Mouse (Mus musculus) lung, postnatal 25 days (tissue): ENCODE data around the gene Hmgn2.

Experiments
- DNase-seq: peaks from one replicate; pipeline ENCODE4 v3.0.0; 2022; ENCODE audit warnings: low spot score

Gene Hmgn2

DNA sequence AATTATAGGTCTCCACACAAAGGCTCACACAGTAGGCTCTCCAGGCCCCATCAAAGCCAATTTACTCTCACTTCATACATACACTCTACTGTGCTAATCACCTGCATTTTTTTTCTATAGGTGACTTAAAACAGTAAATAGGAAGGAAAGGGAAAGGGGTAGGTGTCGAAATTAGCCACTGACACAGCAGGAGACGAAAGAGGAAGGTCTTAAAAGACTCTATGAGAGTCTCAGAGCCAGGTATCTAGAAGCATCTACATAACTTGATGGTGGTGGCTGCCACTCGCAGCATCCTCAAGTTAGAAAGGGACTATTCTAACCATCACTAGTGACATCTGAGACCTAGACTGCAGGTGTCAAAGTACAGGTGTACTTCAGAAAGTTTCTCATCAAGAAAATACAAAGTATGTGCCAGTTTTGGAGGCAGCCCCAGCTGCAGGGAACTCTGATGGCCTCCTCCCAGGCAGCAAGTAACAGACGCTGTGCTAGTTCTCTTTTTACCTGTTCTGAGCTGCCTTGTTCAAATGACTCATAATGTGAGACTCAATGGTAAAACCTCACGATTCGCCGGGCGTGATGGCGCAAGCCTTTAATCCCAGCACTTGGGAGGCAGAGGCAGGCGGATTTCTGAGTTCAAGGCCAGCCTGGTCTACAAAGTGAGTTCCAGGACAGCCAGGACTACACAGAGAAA, 9.7 kb upstream of the Hmgn2 start:
- DNase-seq: no peak

DNA sequence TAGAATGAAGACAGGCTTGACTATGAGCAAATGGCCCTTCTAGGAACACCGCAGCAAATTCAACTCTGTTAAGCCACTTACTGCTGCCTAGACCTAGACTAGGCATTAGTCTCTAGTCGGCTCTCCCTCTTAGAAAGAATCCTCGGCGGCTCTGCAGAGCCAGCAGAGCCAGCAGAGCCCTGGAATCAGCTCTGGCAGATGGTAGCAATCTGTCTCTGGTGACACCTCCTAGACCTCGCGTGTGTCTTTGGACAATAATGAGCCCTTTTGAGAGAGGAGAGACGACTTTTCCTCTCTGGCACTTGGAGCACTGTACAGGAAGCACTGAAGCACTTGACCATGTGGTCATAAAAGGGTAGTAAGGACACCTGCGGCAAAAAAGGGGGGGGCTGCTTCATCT, 3.3 kb upstream of the Hmgn2 start:
- DNase-seq: no peak

DNA sequence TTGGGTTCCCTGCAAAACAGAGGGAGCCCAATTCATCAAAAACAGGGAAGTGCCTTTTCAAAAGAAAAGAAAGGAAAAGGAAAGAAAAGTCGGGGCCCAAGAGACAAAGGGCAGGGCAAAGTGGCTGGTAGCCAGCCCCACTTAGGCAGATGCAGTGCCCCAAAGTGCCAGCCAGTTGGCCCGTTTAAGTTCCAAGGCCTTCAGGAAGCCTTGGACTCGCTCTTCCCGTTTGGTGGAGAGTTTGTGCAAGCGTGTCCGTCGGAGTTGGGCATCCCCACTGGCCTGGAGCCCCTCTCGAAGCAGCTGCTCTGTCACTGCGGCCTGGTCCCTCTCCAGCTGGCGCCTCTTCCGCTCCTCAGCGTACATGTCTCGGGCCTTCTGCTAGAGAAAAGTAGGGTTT, 2.4 kb upstream of the Hmgn2 start:
- no peak for DNase-seq

DNA sequence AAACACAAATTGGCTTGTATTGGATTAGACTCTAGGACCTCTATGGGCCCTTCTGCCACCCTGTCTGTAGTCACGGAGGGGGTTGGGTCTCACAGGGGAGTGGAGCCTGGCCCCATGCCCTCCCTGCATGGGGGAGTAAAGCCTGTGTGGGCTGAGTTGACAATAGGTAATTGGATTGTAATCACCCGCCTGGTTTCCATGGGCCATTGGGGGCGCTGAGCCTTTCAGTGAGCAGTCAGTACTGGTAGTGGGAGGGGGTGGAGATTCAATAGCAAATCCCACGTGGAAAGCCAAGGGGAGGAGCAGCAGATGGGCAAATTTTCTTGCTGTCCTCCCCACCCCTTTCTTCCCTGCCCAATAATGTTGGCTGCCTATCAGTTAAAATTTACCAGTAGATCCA, 1.7 kb upstream of the Hmgn2 start:
- DNase-seq: no peak

DNA sequence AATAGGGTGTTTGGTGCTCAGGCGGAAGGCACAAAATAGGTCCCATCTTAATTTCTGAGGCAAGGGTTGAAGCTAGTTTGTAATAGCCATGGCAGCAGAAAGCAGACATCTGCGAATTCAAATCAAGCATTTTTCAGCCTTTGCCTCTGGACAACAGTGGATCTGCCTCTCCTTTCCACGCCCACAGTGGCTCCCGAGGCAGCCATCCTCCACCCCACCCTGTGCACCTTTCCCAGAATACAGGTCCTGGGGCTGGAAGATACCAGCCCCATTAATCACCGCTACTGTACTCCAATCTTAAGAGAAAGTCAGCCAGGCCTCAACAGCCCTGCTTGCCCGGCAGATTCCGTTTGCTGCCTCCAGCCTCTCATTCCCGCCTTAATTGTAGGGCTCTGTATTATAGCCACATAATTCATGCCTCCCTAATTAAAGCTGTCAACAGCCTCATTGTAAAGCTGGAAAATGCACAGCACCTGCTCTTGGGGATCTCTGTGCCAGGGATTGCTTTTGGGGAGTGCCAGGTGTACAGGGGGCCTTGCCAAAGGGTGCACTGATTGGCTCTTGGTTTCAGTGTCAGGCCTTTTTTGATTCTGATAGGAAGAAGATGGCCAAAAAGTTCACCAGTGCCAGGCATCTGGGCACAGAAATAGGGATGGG, 792 bp upstream of the Hmgn2 start:
- no peak for DNase-seq

DNA sequence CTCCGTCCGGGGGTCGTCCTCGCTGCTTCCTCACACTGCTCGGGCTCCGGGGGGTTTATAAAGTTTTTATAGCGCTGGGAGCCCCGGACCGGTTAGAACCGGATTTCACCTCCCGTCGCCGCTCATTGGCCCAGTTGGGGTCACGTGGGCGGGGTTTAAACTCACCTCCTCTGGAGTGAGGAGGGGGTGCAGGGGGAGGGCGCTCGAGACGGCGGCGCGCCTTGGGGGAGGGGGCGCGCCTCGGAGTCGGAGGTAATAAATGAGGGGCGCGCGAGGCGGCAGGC, 642 bp downstream of the Hmgn2 start:
- peak; percentile 90 for DNase-seq

DNA sequence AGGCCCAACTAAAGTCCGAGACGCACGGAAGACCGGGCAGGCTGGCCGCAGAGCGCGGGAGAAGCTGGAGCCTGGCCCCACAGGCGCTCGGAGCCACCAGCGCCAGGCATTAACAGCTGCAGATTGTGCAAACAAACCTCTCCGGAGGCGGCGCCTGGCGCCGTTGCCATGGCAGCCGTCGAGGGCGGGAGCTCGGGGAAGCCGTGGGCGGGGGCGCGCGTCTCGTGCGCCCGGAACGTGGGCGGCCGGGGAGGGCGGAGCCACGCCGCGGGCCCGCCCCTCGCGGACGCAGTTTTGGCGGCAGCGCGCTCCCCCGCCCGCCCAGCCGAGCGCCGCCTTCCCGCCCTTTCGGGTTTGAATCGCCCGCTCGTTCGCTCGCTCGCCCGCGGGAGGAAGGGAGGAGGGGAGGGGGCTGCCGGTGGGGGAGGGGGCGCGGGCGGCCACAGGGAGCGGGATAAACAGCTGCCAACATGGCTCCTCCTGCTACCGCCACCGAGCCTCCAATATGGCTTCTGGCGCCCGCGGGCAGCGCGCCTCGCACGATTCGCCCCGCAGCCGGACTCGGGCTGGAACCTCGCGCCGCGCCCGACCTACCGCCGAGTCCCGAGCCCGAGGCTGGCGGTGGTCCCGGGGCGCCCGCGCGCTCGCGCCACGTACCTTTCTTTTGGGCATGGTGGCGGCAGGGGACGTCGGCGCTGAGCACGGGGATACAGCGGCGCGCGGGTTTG, 1.1 kb downstream of the Hmgn2 start:
- peak; percentile 98 for DNase-seq

DNA sequence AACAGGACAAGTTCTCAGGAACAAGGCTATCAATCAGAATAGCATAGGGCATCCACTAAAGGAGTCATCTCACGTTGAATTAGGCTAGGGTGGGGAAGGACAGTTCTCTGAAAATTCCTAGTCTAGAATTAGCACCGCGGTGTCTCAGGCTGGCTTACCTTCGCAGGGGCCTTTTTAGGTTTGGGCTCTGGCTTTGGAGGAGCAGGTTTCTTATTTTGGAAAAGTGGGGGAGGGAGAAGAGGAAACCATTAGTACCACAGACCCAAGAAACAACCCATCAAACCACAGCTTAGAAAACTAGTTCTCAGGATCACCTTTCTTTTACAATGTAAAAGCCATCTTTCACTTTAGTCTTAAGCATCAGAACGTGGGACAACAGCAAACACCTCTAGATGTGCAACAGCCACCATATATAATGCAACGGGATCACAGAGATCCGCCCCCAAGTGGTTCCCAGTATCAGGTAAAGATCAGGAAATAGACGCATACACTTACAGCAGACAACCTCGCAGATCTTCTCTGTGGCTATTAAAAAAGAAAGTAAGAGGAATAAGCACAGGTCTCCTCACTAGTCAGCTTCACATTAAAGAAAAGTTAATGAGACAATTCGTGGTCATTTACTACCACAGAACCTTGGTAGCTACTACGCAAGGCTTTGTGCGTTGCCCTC, 2.0 kb downstream of the Hmgn2 start:
- no peak for DNase-seq

DNA sequence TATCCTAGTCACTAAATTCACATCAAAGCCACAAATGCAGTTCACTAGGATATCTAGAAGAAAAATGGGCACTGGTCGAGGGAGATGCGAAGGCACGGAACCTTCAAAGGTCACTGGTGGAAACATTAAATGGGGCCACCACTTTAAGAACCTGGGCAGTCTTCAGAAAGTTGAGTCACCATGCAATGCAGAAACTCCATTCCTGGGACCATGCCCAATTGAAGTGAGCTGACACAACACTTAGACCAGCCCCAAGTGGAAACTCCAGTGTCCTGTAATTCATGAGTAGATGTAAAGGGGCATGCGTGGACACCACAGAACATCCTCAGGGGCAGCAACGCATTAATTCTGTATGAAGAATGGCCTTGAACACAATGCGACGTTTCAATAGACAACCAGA, 5.9 kb downstream of the Hmgn2 start:
- no peak for DNase-seq

DNA sequence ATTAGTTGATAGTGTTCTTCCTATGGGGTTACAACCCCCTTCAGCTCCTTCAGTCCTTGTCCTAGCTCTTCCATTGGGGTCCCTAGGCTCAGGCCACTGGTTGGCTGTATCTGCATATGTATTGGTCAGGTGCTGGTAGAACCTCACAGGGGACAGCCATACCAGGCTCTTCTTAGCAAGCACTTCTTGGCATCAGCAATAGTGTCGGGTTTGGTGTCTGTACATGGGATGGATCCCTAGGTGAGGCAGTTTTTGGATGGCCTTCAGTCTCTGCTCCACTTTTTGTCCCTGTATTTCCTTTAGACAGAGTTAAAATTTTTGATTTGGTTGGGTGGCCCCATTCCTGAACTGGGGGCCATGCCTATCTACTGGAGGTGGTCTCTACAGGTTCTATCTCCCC, 9.6 kb downstream of the Hmgn2 start:
- no peak for DNase-seq

DNA sequence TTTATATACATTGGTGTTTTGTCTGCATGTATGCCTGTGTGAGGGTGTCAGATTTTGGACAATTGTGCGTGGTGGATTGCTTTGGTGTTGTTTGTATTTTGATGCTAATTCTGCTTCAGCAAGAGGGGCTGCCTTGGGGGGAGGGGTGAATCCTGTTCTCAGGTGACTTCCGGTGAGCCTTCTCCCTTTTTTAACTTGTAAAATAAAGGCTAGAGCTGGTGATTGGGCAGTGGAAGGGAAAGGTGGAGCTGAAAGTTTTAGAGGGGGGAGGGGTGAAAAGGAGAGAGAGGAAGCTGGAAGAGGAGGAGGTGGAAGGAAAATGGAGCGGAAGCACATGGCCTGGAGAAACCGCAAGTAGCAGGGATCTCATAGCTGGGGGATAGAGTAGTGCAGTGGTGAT, 12.1 kb downstream of the Hmgn2 start:
- DNase-seq: no peak

DNA sequence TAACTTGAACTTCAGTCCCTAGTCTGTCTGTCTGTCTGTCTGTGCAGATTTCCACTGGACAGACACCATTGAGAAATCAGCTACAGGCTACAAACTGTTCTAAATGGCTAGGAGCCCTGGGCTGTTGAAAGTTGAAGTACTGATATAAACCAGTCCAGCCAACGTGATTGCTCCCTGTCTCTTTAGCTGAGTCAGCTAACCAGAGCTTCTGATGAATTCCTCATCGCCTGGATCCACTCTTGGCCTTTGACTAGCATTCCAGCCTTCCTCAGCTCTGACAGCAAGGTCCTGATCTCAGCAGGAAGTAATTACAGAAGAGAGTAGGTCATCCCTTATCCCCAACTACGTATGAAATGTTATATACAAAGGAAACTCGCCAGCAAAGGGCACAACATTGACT, 21.7 kb downstream of the Hmgn2 start:
- no peak for DNase-seq

DNA sequence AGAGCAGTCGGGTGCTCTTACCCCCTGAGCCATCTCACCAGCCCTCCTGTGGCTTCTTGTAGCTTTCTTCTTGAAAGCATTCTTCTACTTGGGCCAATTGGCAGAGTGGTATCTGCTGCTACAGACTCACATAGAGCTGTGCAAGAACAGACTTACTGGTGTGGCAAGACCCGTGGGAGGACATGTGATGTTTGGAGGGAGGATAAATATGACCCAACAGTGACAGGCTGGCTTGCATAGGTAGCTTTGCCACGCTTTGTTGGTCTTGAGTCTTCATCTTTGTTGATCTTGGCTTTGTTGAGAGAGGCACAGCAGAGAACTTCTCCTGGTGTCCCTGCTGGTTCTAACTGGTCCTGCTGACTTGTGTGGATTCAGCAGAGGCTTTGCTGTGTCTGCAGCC, 24.7 kb downstream of the Hmgn2 start:
- DNase-seq: peak; percentile 31

DNA sequence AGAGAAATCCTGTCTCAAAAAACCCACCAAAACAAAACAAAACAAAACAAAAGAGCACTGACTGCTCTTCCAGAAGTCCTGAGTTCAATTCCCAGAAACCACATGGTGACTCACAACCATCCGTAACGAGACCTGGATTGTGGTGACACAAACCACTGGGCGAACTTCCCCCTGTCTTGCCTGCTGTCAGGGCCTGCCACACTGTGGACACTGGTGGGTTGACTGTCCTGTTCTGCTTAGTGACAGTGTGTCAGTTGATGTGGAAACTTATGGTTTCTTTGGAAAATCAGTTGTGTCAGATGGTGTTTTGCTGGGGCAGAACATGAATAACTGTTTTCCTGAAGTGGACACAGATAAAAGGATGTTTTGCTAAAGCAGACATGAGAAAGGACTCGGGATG, 25.8 kb downstream of the Hmgn2 start:
- DNase-seq: no peak

DNA sequence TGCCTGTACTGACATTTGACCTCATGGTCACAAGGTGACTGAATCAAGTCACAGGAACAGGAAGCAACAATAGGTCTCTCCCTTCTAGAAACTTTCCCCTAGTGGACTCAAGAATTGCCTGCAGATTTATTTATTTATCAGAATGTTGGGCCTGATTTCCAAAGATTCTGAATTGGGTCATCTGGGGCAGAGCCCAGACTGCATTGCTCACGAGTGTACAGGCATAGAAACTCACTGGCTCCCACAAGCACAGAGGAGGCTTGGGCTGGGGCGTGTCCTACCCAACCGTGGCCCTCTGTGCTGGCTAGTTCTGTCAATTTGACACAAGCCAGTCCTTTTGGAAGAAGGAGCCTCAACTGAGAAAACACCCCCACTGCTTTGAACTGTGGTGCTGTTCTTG, 26.9 kb downstream of the Hmgn2 start:
- no peak for DNase-seq

DNA sequence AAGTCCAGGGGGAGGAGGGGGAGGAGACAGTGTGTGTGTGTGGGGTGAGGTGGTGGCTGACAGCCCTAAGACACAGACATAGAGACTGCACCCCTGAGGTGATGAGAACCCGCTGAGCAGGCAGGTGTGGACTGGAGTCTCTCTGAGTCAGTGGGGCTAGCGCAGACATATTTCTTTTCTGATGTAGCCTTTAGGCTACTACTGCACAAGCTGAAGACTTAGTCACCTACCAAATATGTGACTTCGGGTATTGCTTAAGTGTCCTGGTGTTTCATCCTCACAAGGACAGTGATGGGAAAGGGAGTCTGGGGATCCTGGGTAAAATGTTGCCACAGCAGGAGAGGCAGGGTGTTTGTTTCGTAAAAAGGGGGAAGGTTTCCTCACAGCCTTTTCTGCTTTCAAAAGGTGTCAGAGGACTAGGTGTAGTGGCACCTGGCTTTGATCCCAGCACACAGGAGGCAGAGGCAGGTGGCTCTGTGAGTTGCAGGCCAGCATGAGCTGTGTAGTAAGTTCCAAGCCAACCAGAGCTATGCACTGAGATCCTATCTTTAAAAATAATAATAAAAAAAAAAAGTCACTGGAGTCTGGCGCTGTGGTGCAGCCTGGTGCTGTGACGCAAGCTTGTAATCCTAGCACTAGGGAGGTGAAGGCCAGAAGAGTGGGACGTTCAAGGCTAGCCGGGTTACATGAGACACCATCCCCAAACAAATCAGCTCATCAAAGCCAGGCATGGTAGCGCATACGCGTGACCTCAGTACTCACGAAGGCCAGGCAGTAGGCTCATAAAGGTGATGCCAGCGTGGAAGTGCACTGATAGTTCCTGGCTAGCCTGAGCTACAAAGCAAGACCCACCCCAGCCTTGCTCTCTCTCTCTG, 27.8 kb downstream of the Hmgn2 start:
- DNase-seq: no peak

DNA sequence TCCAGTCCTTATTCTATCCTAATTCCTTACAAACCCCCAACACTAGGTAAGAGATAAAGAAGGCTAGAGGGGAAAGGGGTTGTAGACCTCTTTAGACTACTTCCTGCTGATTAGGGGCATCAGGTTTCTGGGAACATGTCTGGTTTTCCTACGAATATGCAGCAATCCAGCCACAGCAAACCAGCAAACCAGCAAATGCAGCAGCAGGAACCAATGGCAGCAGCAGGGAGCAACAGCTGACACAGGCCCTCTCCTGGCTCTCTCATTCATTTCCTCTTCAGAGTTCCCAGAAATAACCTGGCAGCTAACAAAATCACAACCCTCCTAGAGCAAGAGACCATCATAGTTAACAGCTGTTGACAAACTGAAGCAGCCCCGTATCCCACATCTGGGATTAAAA, 30.4 kb downstream of the Hmgn2 start:
- DNase-seq: no peak

DNA sequence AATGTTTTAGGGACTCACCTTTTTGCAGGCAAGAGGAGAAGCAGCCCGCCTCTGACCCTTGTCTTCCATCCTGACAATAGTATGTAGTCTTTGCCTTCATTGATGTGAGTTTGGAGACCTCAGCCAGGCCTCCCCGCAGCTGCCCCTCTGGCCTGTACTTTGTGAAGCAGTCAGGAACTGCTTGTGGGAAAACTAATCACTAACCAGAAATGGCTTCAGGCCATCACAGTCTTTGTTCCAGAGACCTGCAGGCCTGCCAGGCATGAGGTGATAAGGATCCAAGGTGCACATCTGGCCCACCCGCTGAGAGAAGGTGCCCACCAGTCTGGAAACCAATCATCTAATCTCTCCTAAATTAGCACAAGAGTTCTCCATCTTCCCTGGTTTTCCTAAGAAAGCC, 36.7 kb downstream of the Hmgn2 start:
- no peak for DNase-seq

DNA sequence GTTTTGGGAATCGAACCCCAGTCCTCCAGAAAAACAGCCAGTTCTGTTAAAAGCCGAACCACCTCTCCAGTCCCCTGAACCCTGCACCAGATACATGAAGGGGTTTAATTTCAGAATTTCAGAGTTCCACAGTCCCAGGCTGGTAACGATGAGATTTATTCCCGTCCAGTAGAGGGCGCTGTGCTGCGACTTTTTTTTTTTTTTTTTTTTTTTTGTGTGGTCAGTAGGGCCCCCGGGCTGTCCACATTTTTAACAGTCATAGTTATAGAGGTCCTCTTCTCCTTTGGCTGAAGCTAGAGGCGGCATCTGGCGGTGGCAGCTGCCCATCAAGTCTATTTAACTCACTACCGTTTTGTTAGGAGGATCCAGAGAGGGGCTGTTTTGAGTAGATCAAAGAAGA, 37.1 kb downstream of the Hmgn2 start:
- DNase-seq: no peak

DNA sequence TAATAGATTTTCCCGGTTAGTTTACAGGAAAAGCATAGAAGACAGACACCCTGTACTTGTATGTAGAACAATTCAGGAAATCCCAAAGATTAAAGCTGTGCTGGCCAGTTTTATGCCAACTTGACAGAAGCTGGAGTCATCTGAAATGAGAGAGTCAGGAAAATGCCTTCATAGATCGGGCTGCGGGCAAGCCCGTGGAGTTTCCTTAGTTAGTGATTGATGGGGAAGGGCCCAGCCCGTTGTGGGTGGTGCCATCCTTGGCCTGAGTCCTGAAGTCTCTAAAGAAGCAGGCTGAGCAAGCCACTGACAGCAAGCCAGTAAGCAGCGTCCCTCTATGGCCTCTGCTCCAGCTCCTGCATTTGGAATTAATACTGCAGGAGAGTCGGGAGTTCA, 39.2 kb downstream of the Hmgn2 start:
- peak; percentile 58 for DNase-seq

DNA sequence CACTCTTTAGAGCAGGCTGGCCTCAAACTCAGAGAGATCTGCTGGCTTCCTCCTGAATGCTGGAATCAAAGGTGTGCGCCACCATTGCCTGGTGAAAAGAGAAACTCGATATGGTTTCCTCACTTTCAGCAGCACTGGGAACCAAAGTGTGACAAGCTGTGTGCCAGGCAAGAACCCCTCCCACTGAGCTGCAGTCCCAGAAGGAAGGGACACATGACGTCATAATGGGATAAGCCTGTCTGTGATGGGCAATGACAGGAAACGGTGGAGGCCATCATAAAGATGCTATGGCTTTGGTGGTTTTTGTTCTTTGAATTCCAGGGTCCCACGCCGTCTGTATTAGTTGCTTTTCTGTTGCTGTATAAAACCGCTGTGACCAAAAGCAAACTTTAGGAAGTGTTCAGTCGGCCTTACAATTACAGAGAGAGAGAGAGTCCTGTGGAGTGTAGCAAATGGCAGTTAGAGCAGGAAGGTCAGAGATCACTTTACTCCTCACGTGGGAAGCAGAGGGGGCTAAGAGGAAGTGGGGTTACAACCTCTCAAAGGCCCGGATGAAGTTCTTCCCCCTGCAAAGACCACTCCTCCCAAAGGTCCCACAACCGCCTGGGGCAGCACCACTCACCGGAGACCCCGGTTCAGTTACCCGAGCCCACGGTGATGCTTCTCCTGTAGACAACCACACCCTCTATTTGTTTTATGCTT, 39.7 kb downstream of the Hmgn2 start:
- peak; percentile 58 for DNase-seq

DNA sequence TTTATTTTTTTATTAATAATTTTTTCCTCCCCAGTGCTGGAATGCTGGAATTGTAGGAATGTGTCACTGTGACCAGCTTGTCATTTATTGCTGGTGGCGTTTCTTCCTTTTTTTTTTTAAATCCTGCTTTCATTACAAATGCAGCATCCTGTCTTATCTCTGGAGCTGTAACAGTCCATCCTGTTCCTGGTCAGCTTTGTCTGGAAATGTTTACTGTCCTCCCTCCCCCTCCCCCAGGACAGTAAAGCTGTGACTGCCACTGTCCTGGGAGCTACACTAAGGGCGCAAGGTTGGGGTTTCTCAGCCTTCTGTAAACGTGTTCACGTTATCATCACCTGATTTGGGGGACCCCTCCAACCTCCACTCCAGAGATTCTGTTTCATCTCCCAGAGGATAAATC, 43.2 kb downstream of the Hmgn2 start:
- DNase-seq: peak; percentile 56
